Mouse (Mus musculus) T-cell, adult 2 months (primary cell): ENCODE measurements around the gene 4933402N03Rik.
A peak's percentile ranks its signal among the peaks of the same experiment; 100 is the strongest.

Experiments used
- DNase-seq: peaks from one replicate; pipeline ENCODE4 v3.0.0; 2022; ENCODE audit warnings: low spot score

The 4933402N03Rik gene

DNA sequence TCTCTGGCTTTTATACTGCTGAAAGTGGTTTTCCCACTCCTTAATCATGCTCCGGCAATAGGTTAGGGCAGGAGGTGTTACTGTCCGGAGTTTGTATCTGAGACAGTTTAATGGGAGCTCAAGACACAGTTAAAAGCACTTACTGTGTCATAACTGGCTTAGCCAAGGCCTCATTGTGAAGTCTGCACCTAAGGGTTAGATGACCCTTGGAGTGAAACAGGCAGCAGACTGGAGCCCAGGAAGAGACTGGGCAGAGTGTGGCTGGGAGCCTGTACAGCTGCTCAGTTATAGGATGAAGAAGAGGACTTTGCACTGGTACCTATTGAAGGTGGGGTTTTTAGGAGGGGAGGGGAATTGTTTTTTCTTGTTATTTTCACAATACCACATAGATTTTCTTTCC, at the start of gene 4933402N03Rik:
TSS of gene 4933402N03Rik (minus strand) at position 101 of the 400 bp plus-strand sequence.
- no peak for DNase-seq

DNA sequence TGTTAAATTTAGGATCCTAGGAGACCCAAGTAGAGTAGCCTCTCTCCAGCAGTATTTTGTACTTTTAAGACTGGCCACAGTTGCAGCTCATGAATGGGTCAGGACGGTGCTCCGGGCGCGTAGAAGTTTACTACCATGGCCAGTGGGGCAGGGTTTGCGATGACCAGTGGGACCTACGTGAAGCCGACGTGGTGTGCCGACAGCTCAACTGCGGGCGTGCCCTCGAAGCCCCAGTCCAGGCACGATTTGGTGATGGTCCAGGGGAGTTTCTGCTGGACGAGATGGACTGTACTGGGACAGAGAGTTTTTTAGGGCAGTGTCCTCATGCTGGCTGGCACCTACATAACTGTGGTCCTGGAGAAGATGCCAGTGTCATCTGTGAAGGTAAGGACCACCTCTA, 41.9 kb upstream of the 4933402N03Rik start:
- no peak for DNase-seq

DNA sequence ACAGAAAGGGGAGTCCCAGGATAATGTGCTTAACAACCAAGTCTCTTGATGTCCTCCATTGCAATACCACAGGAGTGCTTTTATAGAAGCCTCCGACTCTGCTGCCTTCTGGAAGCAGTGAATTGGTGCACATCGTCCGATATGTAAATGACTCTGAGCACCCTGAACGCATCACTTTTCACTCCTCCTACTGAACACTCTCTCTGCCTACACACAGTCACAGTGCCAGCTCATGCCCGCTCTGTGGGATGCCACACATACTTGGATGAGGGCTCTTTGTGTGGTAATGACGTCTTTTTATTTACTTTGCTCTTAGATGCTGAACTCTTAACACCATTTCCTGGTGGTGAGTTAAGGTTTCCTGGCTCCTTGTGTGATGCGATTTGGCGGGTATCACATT, 40.9 kb upstream of the 4933402N03Rik start:
- no peak for DNase-seq

DNA sequence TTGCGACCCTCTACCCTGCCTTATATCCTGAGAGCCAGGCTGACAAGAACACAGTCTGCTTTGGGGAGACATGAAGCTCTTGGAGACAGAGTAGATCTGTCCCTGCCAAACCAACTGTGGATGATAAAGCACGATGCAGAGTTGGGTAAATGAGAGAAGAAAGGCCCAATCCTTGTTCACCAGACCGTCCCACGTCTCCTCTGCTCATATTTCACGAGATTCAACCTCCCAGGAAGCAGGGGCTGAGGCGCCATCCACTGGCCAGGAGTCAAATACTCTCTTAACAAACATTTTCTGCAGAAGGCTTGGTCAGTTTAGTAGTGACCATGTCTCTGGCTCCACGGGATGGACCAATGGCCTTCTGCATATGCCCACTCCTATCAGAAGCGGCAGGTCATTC, 38.2 kb upstream of the 4933402N03Rik start:
- DNase-seq: no peak

DNA sequence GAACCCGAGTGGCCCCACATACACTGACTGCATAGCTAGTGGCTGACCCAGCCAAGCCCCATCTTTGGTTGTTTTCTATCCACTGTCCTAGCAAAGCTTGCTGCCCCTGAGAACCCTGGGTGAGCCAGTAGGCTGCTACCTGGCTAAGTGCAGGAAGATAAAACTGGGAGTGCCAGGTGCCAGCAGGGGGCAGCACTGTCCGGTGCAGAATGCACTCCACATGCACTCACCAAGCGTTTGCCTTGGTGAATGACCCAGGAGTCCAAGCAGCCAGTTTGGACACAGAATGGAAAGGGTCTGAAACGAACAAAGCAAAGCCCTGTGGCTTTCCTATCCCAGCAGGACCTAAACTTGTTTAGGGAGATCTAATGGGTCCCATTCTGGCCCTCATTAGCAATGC, 36.6 kb upstream of the 4933402N03Rik start:
- DNase-seq: no peak

DNA sequence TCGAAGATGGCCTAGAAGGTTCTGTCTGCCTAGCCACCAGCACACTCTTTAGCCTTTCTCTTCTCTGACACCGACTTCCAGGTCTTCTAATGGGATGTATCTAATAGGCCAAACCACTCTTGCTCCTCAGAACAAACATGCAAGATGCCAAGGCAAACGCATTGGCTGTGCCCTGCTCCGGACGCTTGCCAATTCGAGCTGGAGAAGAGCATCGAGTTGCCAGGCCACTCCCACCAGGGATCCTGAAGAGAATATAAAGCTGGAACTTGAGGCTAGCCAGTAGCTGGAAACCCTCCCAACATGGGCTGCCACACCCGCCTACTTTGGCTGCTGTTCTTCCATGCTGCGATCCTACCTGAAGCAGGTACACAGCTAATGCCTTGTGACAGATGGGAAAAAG, 28.0 kb upstream of the 4933402N03Rik start, which contains the start of gene 5430419D17Rik:
TSS of gene 5430419D17Rik (plus strand) at position 282 of the 400 bp plus-strand sequence.
- DNase-seq: no peak

DNA sequence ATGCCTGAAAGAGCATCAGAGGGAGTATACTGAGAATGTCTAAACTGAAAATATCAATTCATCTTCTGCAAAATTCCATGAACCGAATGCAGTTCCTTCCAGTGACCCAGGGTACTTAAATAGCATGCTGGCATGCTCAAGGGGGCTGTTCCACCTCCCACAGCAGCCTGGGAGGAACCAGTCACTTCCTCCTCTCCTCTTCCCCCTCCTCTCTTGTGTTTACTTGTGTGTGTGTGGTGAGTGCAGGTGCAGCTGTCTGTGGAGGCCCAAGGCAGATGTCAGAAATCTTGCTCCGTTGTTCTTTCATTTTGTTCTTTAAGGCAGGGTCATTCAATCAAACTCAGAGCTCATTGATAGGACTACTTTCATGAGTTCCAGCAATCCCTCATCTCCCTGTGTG, 23.0 kb upstream of the 4933402N03Rik start:
- no peak for DNase-seq

DNA sequence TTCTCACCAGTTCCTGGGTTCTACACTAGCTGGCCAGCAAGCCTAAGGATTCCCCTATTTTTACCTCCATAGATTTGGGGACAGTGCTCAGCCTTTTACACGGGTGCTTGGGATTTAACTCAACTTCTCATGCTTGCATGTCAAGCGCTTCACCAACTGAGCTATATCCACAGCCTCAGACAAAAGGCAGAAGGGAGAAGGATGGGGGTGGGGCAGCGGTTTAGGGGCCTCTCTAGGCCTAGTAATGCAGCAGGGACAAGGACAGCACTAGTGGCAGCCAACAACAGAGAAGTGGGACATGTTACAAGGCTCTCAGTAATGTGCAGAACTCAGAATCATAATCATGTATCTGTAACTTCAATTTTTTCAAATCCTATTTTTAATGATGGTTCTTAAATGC, 21.7 kb upstream of the 4933402N03Rik start:
- no peak for DNase-seq

DNA sequence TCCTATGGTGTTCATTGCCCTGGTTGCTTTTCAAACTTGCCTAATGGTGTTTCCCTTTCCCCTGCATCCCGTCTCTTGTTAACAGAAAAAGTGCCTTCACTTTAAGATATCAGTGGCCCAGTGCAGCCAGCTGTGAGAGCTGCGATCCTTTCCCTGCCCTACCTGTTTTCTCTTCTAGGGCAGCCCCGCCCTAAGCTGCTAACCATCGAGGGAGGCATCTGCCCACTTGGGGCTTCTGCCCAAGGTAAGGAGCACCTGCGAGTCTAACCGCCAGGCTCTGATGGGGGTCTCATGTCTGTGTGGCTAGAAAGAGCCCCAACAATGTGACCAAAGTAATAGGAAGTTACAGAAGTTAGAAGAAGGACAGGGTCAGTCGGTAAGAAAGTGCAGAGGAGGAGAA, 16.1 kb upstream of the 4933402N03Rik start:
- no peak for DNase-seq

DNA sequence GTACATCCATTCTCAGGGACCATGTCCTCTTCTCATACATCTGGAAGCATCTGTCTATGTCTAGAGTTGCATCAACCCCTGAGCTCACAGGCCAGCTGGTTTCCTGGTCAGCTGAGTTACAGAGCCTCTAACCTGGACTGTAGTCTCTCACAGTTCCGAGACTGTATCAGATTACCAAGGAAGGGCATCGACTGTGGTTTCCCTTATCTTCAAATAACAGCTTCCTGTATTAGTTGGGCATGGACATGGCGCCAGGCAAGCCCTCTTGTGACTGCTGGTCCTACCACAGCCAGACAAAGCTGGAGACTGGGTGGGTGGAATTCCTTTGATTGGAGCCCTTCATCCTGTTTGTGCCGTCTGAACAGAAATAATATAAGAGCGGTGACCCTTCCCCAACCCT, 6.9 kb upstream of the 4933402N03Rik start:
- DNase-seq: no peak

DNA sequence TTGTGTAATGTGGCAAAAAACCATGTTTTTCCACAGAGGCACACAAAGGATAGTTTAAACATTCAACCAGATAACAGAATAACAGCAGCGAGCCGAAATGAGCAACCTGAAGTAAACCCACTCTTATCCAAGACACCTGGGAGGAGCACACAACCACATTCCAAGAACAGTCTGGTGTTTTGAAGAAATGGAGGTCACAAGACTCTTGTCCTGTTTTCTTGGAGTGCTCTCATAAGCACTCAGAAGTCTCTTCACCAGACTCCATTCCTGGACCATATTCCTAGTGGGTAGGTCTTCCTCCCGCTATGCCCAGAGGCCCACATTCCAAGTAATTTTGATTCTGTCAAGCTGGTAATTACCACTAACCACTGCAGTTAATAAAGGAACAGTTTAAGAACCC, 4.1 kb upstream of the 4933402N03Rik start:
- no peak for DNase-seq

DNA sequence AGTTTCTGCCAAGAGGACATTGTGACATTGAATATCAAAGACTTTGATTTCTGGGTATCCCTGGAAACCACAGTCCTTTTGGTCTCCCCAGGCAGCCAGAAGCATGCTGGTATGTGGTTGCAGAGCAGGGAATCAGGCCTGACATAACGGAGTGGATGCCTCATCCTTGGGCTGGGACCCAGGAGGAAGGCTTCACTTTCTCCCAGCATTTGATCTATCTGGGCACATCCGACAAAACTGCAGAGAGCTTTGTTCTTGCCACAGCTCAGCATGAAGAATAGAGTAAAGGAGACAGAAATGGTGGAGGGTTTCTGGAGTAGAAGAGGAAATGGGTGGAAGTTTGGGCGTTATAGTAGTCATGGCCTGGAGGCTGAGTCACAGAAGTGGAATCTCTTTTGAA, 12.9 kb downstream of the 4933402N03Rik start:
- no peak for DNase-seq

DNA sequence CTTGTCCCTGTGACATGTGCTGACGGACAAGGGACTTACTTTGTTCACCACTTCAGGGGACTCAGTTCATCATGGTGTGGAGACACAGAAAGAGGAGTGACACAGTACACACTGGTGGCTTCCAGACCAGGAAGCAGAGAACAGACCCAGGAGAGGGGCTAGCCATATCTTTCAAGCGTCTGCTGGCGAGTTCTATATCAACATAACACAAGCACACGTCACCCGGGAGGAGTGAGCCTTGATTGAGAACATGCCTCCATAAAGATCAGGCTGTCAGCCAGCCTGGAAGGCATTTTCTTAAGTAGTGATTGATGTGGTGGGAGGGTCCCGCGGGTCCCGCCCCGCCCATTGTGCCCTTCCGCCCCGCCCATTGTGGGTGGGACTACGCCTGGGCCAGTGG, 16.1 kb downstream of the 4933402N03Rik start:
- DNase-seq: no peak

DNA sequence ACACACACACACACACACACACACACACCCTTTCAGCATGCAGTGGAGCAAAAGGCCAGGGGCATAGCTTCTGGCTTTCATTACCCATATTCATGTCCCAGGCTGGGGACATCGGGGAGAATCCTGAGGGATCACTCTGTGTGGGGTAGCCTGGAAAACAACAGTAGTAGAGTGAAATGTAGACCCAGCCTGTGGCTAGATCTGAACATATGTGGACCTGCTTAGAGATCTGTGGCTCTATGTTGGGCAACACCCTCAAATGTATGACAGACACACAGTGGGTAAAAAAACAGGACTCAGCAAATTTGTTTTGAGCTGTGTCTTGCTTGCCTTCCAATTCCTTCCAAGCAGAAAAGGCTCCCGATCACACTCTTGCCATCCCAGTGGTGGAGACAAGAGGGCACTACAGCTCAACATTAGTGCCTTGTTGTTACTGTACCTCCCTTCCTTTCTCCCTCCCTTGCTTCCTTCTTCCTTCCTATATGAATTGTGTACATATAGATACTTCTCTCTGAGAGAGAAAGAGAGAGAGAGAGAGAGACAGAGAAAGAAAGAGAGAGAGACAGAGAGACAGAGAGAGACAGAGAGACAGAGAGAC, 23.8 kb downstream of the 4933402N03Rik start:
- DNase-seq: no peak

DNA sequence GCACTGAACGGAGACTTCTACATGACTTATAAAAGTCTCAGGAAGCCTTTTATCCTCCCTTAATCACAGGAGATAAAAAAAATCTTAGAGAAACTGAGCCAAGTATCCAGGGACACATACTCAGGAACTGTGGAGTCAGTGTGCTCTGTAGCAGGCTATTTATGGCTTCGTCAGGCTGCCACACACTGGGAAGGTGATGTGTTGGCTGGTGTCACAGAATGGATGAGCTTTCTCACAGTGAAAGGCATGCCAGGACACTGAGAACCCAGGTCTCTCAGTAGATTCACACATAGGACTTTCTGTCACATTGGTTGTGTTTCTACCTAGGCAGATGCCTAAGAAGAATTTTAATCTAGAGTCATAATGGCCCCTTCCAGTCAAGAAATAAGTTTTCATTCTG, 31.7 kb downstream of the 4933402N03Rik start:
- no peak for DNase-seq

DNA sequence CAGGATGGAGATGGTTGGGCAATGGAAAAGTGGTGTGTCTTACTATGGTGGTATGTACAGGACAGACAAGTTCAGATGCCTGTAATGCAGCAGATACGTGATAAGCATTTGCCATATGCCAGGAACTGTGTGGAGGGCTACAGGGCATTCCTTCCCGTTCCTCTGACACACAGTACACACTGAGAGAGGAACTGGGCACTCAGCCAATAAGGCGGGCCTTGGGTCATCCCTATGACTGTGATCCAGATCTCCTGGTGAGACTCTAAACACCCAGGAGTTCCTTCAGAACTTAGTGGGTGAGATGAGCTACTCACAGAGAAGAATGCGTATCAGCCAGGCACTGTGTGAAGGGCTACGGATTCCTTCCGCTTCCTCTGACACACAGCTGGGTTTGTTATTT, 32.4 kb downstream of the 4933402N03Rik start:
- DNase-seq: no peak

DNA sequence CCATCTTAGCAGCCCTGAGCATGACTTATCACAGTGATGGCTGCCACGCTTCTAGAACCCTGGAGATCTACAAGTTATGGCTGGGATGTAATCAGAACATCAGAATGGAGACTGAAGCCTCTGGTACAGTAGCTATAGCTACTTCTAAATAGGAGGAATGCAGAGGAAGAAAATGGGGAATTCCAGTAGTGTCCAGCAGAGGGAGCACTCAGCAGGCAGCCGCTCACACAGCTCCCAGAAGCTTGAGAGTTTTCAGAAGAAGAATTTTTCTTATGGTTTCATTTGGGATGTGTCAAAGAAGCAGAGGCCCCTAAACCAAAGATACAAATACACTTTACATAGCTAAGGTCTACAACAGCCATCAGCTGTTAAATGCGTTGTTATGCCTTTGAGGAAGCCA, 33.6 kb downstream of the 4933402N03Rik start:
- DNase-seq: peak; percentile 5
